Mouse (Mus musculus) bone marrow macrophage, adult 2 months (primary cell): ENCODE results near the gene Ddc. TPM values are rescaled to one million over a fixed set of nuclear protein-coding genes. Genes with fewer than 3 reads are reported as not detected.

ENCODE experiments used
- H3K27ac ChIP-seq: 2 replicates; pipeline ENCODE4 v1.5.1; 2012; ENCODE audit warnings: low read depth, low read length; ENCODE audit not compliant: insufficient read depth
- H3K4me1 ChIP-seq: 2 replicates; pipeline ENCODE4 v1.6.1; 2012; ENCODE audit warnings: low read length; ENCODE audit not compliant: control insufficient read depth, insufficient read depth
- H3K4me3 ChIP-seq: 2 replicates; pipeline ENCODE4 v1.5.1; 2012; ENCODE audit warnings: mild to moderate bottlenecking, low read length, moderate library complexity; ENCODE audit not compliant: insufficient read depth
- CTCF ChIP-seq: IDR thresholded peaks from 2 replicates; pipeline ENCODE4 v1.5.1; 2012; ENCODE audit warnings: low read depth, mild to moderate bottlenecking, low read length, moderate library complexity
- POLR2A ChIP-seq: IDR thresholded peaks from 2 replicates; pipeline ENCODE4 v1.6.1; 2012; ENCODE audit warnings: mild to moderate bottlenecking, low read depth, low read length, borderline replicate concordance
- polyA plus RNA-seq: library from polyadenylated mRNA; stranded (reverse); fragments of >200 nt; gene quantifications from 2 replicates; pipeline ENCODE4 v1.2.4, GENCODE M21; 2012; ENCODE audit not compliant: missing spikeins, insufficient read depth, insufficient read length

The Ddc gene
- polyA plus RNA-seq, 1 experiment: not detected

GRCm38 (mm10) chr11:11776071-11776821, 121.7 kb downstream of the Ddc start:
- no peak for TF ChIP-seq POLR2A
- TF ChIP-seq CTCF: no peak
- Histone ChIP-seq H3K4me3 (no peak overlapping the region), H3K4me1 (peaks cover 32% of the 10 kb centered on the region), H3K27ac (no peak overlapping the region)

DNA sequence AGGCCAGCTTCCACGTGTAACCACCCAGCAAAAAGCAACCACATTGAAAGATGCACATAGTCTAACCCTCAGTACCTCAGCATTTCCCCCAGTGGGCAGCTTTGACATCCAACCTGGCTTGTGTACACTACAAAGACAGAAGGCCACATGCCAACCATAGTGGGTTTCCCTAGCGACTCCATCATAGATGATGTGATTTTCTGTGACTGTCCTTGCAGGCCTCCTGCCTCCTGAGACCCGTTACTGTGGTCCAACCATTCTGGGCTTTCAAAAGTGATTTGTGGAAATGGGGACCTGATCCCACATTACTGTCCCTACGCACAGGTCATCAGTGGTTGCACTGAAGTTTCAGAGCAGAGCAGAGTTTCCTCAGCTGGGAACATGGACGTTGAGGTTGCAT, 123.1 kb downstream of the Ddc start:
- Histone ChIP-seq H3K4me1 (peaks cover 34% of the 10 kb centered on the region), H3K27ac (no peak overlapping the region), H3K4me3 (no peak overlapping the region)
- no peak for TF ChIP-seq CTCF
- no peak for TF ChIP-seq POLR2A

DNA sequence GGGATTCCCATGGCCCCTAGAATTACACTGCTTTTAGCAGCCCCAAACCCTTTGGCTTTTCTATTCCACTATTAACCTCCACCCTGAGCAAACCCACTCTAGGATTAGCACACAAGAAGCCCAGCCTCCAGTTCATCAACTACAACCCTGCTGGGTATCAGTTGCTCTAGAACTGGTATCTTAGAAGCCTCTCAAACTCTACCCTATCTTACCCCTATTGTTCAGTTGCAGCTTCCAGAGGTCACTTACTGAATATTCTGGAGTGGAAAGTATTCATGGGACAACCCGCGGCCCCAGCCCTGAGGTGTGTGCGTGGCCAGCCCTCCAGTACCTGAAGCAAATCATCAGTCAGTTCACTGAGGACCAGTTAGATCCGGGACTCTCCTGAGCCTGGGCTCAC, 123.6 kb downstream of the Ddc start:
- Histone ChIP-seq H3K4me3 (no peak overlapping the region), H3K4me1 (peaks cover 34% of the 10 kb centered on the region), H3K27ac (no peak overlapping the region)
- TF ChIP-seq CTCF (no peak), POLR2A (no peak)

DNA sequence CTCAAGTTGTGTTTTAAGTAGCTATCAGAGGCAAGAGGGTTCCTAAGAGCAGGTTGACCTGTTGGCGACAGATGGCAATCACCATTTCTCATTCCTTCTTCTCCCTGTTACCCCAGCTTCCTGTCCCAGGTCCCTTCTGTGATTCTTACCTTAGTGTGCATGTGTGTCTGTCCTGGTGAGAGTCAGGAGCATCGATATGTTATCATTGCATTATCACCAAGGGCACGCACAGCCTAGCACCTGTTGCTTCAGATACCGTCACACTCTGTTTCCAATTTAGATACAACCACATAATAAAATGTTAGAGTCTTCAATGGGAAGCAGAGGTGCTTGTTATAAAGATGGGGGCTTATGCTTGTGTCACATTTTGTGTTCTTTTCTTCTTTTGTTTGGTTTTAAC, 125.7 kb downstream of the Ddc start:
- Histone ChIP-seq H3K4me3 (no peak overlapping the region), H3K4me1 (peaks cover 36% of the 10 kb centered on the region), H3K27ac (no peak overlapping the region)
- no peak for TF ChIP-seq POLR2A
- TF ChIP-seq CTCF: no peak

DNA sequence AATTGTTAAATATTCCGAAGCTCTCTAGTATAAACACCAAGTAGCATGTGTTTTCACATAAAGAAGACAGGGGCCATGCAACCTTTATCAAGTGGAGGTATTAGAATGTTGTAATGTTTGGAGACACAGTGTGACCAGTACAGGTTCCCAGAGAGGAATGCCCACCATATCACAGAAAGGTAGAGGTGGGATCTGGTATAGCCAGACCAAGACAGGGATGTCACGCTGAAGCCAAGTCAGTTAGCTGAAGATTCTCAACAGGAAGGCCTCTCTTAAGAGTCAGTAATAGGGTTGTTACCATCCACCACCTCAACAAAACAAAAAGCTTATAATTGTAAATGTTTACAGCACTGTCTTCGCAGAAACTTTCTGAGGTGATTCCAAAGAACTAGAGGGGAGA, 127.3 kb downstream of the Ddc start:
- Histone ChIP-seq H3K4me3 (no peak overlapping the region), H3K4me1 (peaks cover 27% of the 10 kb centered on the region), H3K27ac (no peak overlapping the region)
- TF ChIP-seq POLR2A (no peak), CTCF (no peak)

DNA sequence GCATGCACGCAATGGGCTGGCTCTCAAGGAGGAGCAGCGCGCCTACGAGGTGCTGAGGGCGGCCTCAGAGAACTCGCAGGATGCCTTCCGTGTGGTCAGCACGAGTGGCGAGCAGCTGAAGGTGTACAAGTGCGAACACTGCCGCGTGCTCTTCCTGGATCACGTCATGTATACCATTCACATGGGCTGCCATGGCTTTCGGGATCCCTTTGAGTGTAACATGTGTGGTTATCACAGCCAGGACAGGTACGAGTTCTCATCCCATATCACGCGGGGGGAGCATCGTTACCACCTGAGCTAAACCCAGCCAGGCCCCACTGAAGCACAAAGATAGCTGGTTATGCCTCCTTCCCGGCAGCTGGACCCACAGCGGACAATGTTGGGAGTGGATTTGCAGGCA, 128.7 kb downstream of the Ddc start:
- H3K4me3 ChIP-seq: no peak overlapping the region

DNA sequence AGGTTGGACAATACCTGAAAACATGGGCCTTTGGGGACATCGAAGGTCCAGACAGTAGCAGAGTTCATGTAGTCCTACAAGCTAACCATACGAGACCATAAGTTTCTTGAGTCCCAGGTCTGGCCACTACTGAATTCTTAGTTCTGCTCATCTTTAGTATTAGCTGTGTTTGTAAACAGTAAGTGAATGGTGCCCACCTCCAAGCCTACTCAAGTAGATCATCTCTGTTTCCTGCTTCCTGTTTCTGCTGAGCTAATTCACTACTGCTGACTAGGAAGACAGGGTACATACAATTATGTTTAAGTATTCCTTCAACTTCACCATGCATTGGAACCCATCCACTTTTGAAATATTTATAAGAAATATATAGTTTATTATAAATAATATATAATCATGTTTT, 129.9 kb downstream of the Ddc start:
- Histone ChIP-seq H3K4me1 (peaks cover 27% of the 10 kb centered on the region), H3K4me3 (no peak overlapping the region), H3K27ac (no peak overlapping the region)
- TF ChIP-seq POLR2A: no peak
- TF ChIP-seq CTCF: no peak

More for the DNA sequence above, 128.7 kb downstream of the Ddc start:
- peaks cover 32% of the 10 kb centered on the region for H3K4me1 ChIP-seq
- H3K27ac ChIP-seq: no peak overlapping the region
- TF ChIP-seq CTCF: no peak
- no peak for TF ChIP-seq POLR2A

- TF ChIP-seq POLR2A: no peak
- no peak for TF ChIP-seq CTCF
- Histone ChIP-seq H3K4me3 (no peak overlapping the region), H3K4me1 (peaks cover 36% of the 10 kb centered on the region), H3K27ac (no peak overlapping the region)
Measured at GRCm38 (mm10) chr11:11766736-11767135, 131.2 kb downstream of the Ddc start.

GRCm38 (mm10) chr11:11766105-11766504, 131.8 kb downstream of the Ddc start:
- no peak overlapping the region for H3K27ac ChIP-seq

DNA sequence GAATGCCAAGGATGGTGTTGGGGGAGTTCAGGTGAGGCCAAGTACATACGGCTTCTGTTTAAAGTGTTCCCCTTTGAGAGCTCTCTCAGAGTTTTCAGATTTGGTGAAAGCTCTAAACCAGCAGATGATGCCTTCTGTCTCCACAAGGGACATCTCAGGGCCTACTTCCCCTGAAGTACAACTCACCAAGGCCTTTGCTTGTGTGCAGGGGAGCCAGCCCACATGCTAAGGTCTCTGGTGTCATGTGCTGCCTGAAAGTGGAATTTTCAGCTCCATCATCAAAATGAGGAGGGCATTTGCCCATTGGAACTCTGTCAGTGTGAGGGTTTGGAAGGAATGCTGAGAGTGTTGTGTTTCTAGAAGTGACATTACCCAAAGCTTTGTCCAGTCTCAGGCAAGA, 132.5 kb downstream of the Ddc start:
- peaks cover 41% of the 10 kb centered on the region for H3K4me1 ChIP-seq
- no peak for TF ChIP-seq POLR2A
- TF ChIP-seq CTCF: no peak
- no peak overlapping the region for H3K4me3 ChIP-seq
- H3K27ac ChIP-seq: no peak overlapping the region

More at GRCm38 (mm10) chr11:11766105-11766504, 131.8 kb downstream of the Ddc start:
- TF ChIP-seq POLR2A (no peak), CTCF (no peak)
- H3K4me1 ChIP-seq: peaks cover 36% of the 10 kb centered on the region
- no peak overlapping the region for H3K4me3 ChIP-seq

Other genes starting within 250 kb of the Ddc start
- gene Ikzf1, start 213.1 kb downstream of the Ddc start, polyA plus RNA-seq: 49.9 and 55.8 TPM in 2 replicates
- gene Fignl1, start 89.2 kb downstream of the Ddc start, polyA plus RNA-seq: 10.6 and 11.3 TPM in 2 replicates
- 0.69 and 0.74 TPM in 2 replicates for gene Grb10, start 140.5 kb upstream of the Ddc start, polyA plus RNA-seq